ENCODE assay signal across 8 mouse cellular contexts in genomic region chr8:83898985-83899362, GRCm38 (mm10). TPM values are rescaled to one million over a fixed set of nuclear protein-coding genes. Genes with fewer than 3 reads are reported as not detected.
DNase-seq lines count a peak whose midpoint lies in the region; ATAC-seq and TF ChIP-seq lines count a peak whose summit lies in the region.

No protein-coding gene starts in this region.

- no peaks in the 10 kb centered on the region for H3K36me3 ChIP-seq in forebrain, postnatal 0 days (ENCODE audit: insufficient read depth)
- H3K36me3 ChIP-seq in intestine, postnatal 0 days (ENCODE audit: control insufficient read depth, insufficient read depth), result no peaks in the 10 kb centered on the region
- H3K36me3 ChIP-seq in liver, embryonic 13.5 days, result no peaks in the 10 kb centered on the region
- H3K36me3 ChIP-seq in neural tube, embryonic 13.5 days, result no peaks in the 10 kb centered on the region

- peak; percentile 60 for DNase-seq in retina, adult 2 months (ENCODE audit: low read depth, low spot score)
- no peak for DNase-seq in retina, postnatal 1 day
- peak; percentile 91 for DNase-seq in forebrain, postnatal 0 days
- no peak for DNase-seq in liver, embryonic 13.5 days

- no peak for TF ChIP-seq CTCF in forebrain, postnatal 0 days (IDR thresholded peaks at IDR 0.05; ENCODE audit: low read depth)
- TF ChIP-seq CTCF in intestine, postnatal 0 days (IDR thresholded peaks at IDR 0.05; ENCODE audit: low read depth), result no peak

- H3K4me1 ChIP-seq in brown adipose tissue, adult 24 weeks (ENCODE audit: control insufficient read depth, insufficient read depth, insufficient read length, low read length), result no peaks in the 10 kb centered on the region
- peaks cover 20% of the 10 kb centered on the region; the same call in 1 of the 2 replicates for H3K4me1 ChIP-seq in forebrain, postnatal 0 days (ENCODE audit: insufficient read depth)
- H3K4me1 ChIP-seq in intestine, postnatal 0 days (replicated peaks; ENCODE audit: control insufficient read depth, insufficient read depth, low read length), result no peaks in the 10 kb centered on the region
- peaks cover 50% of the 10 kb centered on the region for H3K4me1 ChIP-seq in liver, embryonic 13.5 days (replicated peaks)
- H3K4me1 ChIP-seq in neural tube, embryonic 13.5 days (replicated peaks), result peaks cover 50% of the 10 kb centered on the region

- under 1% methylated on average over 13 of the region's 13 CpGs for WGBS in forebrain, postnatal 0 days
- 2% methylated on average over 13 of the region's 13 CpGs for WGBS in intestine, postnatal 0 days
- WGBS in liver, embryonic 13.5 days (ENCODE audit: insufficient replicate concordance), result 1% methylated on average over 13 of the region's 13 CpGs
- under 1% methylated on average over 13 of the region's 13 CpGs for WGBS in neural tube, embryonic 13.5 days

- H3K27ac ChIP-seq in brown adipose tissue, adult 24 weeks (replicated peaks; ENCODE audit: low read depth, low read length), result no peak overlapping the region
- peak overlapping the region; percentile 99 for H3K27ac ChIP-seq in forebrain, postnatal 0 days (ENCODE audit: low read depth, low read length)
- peak overlapping the region; percentile 80; the same call in 1 of the 2 replicates for H3K27ac ChIP-seq in intestine, postnatal 0 days (ENCODE audit: low read depth, low read length)
- H3K27ac ChIP-seq in liver, embryonic 13.5 days, result peak overlapping the region; percentile 59
- peak overlapping the region; percentile 99 for H3K27ac ChIP-seq in neural tube, embryonic 13.5 days (replicated peaks)

- no peaks in the 10 kb centered on the region; the same call in 1 of the 2 replicates for H3K27me3 ChIP-seq in forebrain, postnatal 0 days (ENCODE audit: insufficient read depth, low read length)
- H3K27me3 ChIP-seq in intestine, postnatal 0 days (replicated peaks; ENCODE audit: control insufficient read depth, insufficient read depth, low read length), result peaks cover 42% of the 10 kb centered on the region
- peaks cover 85% of the 10 kb centered on the region for H3K27me3 ChIP-seq in liver, embryonic 13.5 days
- H3K27me3 ChIP-seq in neural tube, embryonic 13.5 days, result peaks cover 17% of the 10 kb centered on the region

- H3K4me2 ChIP-seq in forebrain, postnatal 0 days (ENCODE audit: low read depth), result peak overlapping the region; percentile 79
- peak overlapping the region; percentile 84 for H3K4me2 ChIP-seq in intestine, postnatal 0 days (replicated peaks; ENCODE audit: low read depth)
- H3K4me2 ChIP-seq in liver, embryonic 13.5 days, result peak overlapping the region; percentile 88
- peak overlapping the region; percentile 80 for H3K4me2 ChIP-seq in neural tube, embryonic 13.5 days

- H3K9ac ChIP-seq in forebrain, postnatal 0 days, result peak overlapping the region; percentile 98
- H3K9ac ChIP-seq in intestine, postnatal 0 days (ENCODE audit: low read depth, low read length), result no peak overlapping the region
- no peak overlapping the region for H3K9ac ChIP-seq in liver, embryonic 13.5 days
- peak overlapping the region; percentile 98 for H3K9ac ChIP-seq in neural tube, embryonic 13.5 days

- peak; percentile 1; the same call in 1 of the 2 replicates for ATAC-seq in forebrain, postnatal 0 days
- ATAC-seq in intestine, postnatal 0 days, result peak; percentile 21
- peak; percentile 9; the same call in 1 of the 2 replicates for ATAC-seq in liver, embryonic 13.5 days (ENCODE audit: low read depth)
- ATAC-seq in neural tube, embryonic 13.5 days (ENCODE audit: low read depth), result peak; percentile 6
- ATAC-seq in monocyte, adult 5-6 weeks (replicated peaks; ENCODE audit: insufficient number of reproducible peaks, low FRiP score, low TSS enrichment, poor library complexity, severe bottlenecking), result no peak

- peak overlapping the region; percentile 56 for H3K4me3 ChIP-seq in brown adipose tissue, adult 24 weeks (ENCODE audit: insufficient read depth, low read depth, low read length)
- peak overlapping the region; percentile 95 for H3K4me3 ChIP-seq in forebrain, postnatal 0 days (ENCODE audit: low read depth, low read length)
- H3K4me3 ChIP-seq in intestine, postnatal 0 days (ENCODE audit: low read depth, low read length), result peak overlapping the region; percentile 75
- peak overlapping the region; percentile 68 for H3K4me3 ChIP-seq in liver, embryonic 13.5 days (replicated peaks)
- H3K4me3 ChIP-seq in neural tube, embryonic 13.5 days, result peak overlapping the region; percentile 93

- no peaks in the 10 kb centered on the region for H3K9me3 ChIP-seq in forebrain, postnatal 0 days (ENCODE audit: low read length)
- H3K9me3 ChIP-seq in intestine, postnatal 0 days (ENCODE audit: control insufficient read depth), result no peaks in the 10 kb centered on the region
- no peaks in the 10 kb centered on the region for H3K9me3 ChIP-seq in liver, embryonic 13.5 days (replicated peaks)
- H3K9me3 ChIP-seq in neural tube, embryonic 13.5 days, result no peaks in the 10 kb centered on the region

RNA-seq across cellular contexts. Expression of gene Adgrl1, which starts 0.9 kb away (rescaled TPM):
- 1.5 and 1.6 TPM in 2 replicates for polyA plus RNA-seq in brown adipose tissue, adult 24 weeks (2012; ENCODE audit: insufficient read depth, insufficient read length, missing spikeins)
- 248 and 259 TPM in 2 replicates for total RNA-seq in forebrain, postnatal 0 days (2014; rRNA removed)
- polyA plus RNA-seq in forebrain, postnatal 0 days (2015; fragmentation: Nextera tagmentation; extraction: Ambion mirVana), result 38.5 and 56.5 TPM in 2 replicates
- 4.4 and 5.6 TPM in 2 replicates for polyA plus RNA-seq in intestine, postnatal 0 days (2015; fragmentation: Nextera tagmentation; extraction: Ambion mirVana)
- 1.5 and 1.7 TPM in 2 replicates for polyA plus RNA-seq in liver, embryonic 13.5 days (2015; fragmentation: Nextera tagmentation; extraction: Ambion mirVana)
- polyA plus RNA-seq in neural tube, embryonic 13.5 days (2015; fragmentation: Nextera tagmentation; extraction: Ambion mirVana), result 40.0 and 40.1 TPM in 2 replicates
- total RNA-seq in monocyte, adult 5-6 weeks (2017), result 0.53 to 4.7 TPM (median 1.5 TPM) in 3 replicates

RNA-seq across cellular contexts. Expression of gene Gm10644, which starts 56.0 kb away (rescaled TPM):
- 0.79 and 0.99 TPM in 2 replicates for polyA plus RNA-seq in brown adipose tissue, adult 24 weeks (2012; ENCODE audit: insufficient read depth, insufficient read length, missing spikeins)
- total RNA-seq in forebrain, postnatal 0 days (2014; rRNA removed), result 0.14 and 0.31 TPM in 2 replicates
- 0.14 and 0.40 TPM in 2 replicates for polyA plus RNA-seq in forebrain, postnatal 0 days (2015; fragmentation: Nextera tagmentation; extraction: Ambion mirVana)
- polyA plus RNA-seq in intestine, postnatal 0 days (2015; fragmentation: Nextera tagmentation; extraction: Ambion mirVana), result 0.09 and 0.12 TPM in 2 replicates
- polyA plus RNA-seq in liver, embryonic 13.5 days (2015; fragmentation: Nextera tagmentation; extraction: Ambion mirVana), result 0.18 and 0.22 TPM in 2 replicates
- 0.62 and 0.77 TPM in 2 replicates for polyA plus RNA-seq in neural tube, embryonic 13.5 days (2015; fragmentation: Nextera tagmentation; extraction: Ambion mirVana)
- 0.10 to 0.58 TPM in 2 of 3 replicates, not detected in the other for total RNA-seq in monocyte, adult 5-6 weeks (2017)

RNA-seq across cellular contexts. Expression of gene Asf1b, which starts 56.3 kb away (rescaled TPM):
- 3.3 and 3.8 TPM in 2 replicates for polyA plus RNA-seq in brown adipose tissue, adult 24 weeks (2012; ENCODE audit: insufficient read depth, insufficient read length, missing spikeins)
- 1.7 and 5.0 TPM in 2 replicates for total RNA-seq in forebrain, postnatal 0 days (2014; rRNA removed)
- polyA plus RNA-seq in forebrain, postnatal 0 days (2015; fragmentation: Nextera tagmentation; extraction: Ambion mirVana), result 4.7 and 5.1 TPM in 2 replicates
- polyA plus RNA-seq in intestine, postnatal 0 days (2015; fragmentation: Nextera tagmentation; extraction: Ambion mirVana), result 13.8 and 16.0 TPM in 2 replicates
- 114 and 126 TPM in 2 replicates for polyA plus RNA-seq in liver, embryonic 13.5 days (2015; fragmentation: Nextera tagmentation; extraction: Ambion mirVana)
- polyA plus RNA-seq in neural tube, embryonic 13.5 days (2015; fragmentation: Nextera tagmentation; extraction: Ambion mirVana), result 12.7 and 14.6 TPM in 2 replicates
- 3.5 to 4.9 TPM (median 3.6 TPM) in 3 replicates for total RNA-seq in monocyte, adult 5-6 weeks (2017)

Comparison
In these comparisons a context has a peak if more than half of its experiments do, and no peak if none do; other contexts are left out.
1. DNase-seq: peak in retina, adult 2 months (single experiment) and forebrain, postnatal 0 days (single experiment); none in retina, postnatal 1 day (single experiment) and liver, embryonic 13.5 days (single experiment).
2. H3K9ac ChIP-seq: peak in forebrain, postnatal 0 days (single experiment) and neural tube, embryonic 13.5 days (single experiment); none in intestine, postnatal 0 days (single experiment) and liver, embryonic 13.5 days (single experiment).
3. Peak in every context shown above with its lines, with median percentiles within 50 percentile points of each other: H3K4me3 ChIP-seq and H3K4me2 ChIP-seq.